Mouse (Mus musculus) liver, adult (tissue): ENCODE results near the gene Mier2.

ENCODE experiments used
- GATA4 ChIP-seq: IDR thresholded peaks from 2 replicates; pipeline ENCODE4 v1.6.1; 2014; ENCODE audit warnings: mild to moderate bottlenecking, low read length; ENCODE audit not compliant: insufficient replicate concordance

The Mier2 gene

GRCm38 (mm10) chr10:79580811-79581210 lies 25.8 kb upstream of the Mier2 start:
- no peak for TF ChIP-seq GATA4

DNA sequence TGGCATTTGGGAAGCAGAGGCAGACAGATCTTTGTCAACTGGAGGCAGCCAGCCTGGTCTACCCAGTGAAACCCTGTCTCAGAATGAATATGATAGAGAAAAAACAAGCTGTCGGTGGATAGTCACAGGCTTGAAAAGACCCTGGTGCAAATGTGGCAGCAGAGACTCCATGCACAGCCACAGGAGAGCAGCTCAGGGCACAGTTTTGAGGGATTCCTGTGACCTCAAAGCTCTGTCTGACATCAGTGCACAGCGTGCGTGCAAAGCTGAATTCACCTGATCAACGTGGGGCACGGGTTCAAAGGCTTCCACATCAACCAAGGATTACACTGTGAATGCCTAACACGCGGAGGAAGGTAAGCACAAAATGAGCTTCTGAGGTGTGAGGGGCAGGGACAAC lies 25.4 kb upstream of the Mier2 start:
- no peak for TF ChIP-seq GATA4

GRCm38 (mm10) chr10:79579781-79580180 lies 24.8 kb upstream of the Mier2 start:
- no peak for TF ChIP-seq GATA4

GRCm38 (mm10) chr10:79578891-79579290 lies 23.9 kb upstream of the Mier2 start:
- no peak for TF ChIP-seq GATA4

GRCm38 (mm10) chr10:79578276-79578675 lies 23.3 kb upstream of the Mier2 start:
- no peak for TF ChIP-seq GATA4

- TF ChIP-seq GATA4, result no peak
These were observed 22.4 kb upstream of the Mier2 start for GRCm38 (mm10) chr10:79577376-79577775.

GRCm38 (mm10) chr10:79575754-79576153 lies 20.8 kb upstream of the Mier2 start:
- no peak for TF ChIP-seq GATA4

- no peak for TF ChIP-seq GATA4
These were observed 19.8 kb upstream of the Mier2 start for GRCm38 (mm10) chr10:79574796-79575195.

DNA sequence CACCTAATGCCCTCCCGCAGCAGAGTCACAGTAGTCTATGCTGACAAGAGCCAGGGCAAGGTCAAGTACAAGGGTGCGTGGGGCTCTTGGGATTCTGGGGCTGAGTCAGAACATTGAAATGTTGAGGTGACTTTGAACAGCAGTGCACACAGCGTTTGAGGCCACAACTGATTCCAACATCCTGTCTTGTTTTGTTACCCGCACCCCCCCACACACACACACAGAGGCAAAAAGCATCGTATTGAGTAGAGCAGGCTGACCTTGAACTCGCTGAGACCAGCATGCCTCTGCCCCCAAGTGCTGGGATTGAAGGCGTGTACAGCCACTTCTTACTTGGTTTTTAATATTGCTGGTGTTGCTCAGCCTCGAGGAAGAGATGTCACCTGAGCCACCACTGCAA lies 19.4 kb upstream of the Mier2 start:
- no peak for TF ChIP-seq GATA4

- TF ChIP-seq GATA4, result no peak
These were observed 18.6 kb upstream of the Mier2 start for GRCm38 (mm10) chr10:79573611-79574010.

DNA sequence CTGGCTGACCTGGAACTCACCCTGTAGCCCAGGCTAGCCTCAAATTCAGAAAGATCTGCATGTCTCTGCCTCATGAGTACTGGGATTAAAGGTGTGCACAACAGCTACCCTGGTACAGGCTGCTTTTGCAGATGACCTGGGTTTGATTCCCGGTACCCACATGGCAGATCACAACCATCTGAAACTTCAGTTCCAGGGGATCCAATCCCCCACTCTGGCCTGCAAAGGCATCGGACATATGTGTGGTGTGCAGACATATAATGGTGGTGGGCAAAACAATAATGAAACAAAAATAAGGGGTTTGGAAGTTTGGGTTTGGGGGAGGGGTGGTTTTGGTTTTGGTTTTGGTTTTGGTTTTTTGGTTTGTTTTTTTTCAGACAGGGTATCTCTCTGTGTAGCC lies 16.3 kb upstream of the Mier2 start:
- TF ChIP-seq GATA4, result no peak

DNA sequence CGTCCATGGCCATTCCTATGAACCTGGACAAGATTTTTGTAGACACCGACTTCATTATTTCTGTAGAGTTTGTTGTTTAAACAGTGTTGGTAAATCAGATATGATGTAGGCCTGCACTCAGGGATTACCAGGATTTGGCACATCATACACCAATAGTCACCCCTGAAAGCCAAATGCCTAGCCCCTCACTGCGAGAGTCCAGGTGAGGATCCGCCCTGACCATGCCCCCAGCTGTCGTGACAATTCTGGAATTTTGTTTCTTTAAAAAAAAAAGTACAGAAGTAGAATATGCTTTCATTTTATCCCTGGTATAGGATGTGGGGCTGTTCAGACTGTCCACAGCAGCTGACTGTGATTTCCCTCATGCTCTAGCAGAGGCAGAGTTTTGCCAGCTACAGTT lies 14.9 kb upstream of the Mier2 start:
- no peak for TF ChIP-seq GATA4

- no peak for TF ChIP-seq GATA4
These were observed 4.7 kb upstream of the Mier2 start for GRCm38 (mm10) chr10:79559716-79560115.

DNA sequence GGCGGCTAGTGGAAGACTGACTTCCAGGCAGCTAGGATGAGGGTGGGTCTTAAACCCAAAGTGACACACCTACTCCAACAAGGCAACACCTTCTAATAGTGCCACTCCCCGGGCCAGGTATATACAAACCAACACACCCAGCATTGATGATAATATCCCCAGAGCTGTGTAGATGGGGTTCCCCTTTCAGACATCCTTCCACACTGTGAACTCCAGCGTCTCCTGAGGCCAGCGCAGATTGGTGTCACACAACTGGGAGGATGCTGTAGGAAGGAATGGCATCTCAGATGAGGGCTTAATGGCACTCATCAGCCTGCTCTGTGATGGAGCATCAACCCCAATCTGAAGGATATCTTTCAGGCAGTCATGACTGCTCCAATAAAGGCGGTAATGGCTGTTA lies 2.5 kb upstream of the Mier2 start:
- TF ChIP-seq GATA4, result no peak

DNA sequence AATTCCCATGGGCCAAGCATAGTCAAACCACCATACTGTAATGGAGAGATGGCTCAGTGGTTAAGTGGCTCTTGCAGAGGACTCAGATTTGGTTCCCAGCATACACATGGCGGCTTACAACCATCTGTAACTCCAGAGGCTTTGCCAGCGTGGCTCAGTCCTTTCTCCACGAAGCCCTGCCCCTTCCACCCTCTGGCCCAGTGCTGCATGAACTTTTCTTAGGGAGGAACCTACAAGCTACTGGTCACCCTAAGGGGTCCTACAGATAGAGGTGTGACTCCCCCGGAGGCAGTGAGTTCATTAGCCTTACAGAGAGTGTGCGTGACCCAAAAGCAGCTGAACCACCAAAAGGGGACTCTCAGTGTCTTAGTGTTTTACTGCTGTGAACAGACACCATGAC lies 2.0 kb upstream of the Mier2 start:
- no peak for TF ChIP-seq GATA4

GRCm38 (mm10) chr10:79555238-79555724 lies 282 bp upstream of the Mier2 start:
- TF ChIP-seq GATA4, result no peak

DNA sequence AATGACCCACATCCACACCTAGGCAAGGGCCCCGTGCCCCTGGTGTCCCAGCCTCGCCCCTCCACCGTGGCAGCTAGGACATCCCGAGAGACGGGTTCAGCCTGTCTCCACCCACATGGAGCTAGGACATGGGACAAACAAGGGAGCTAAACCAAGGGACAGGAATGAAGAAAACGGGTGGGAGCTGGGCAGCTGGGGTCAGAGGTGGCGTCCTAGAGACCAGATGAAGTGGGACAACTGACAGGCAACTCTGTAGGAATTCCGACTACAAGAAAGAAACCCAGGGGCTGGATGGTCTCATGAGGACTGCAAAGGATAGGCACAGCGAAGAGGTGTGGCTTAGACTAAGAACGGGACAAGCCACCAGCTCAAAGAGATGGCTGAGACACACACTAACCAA lies 1.3 kb downstream of the Mier2 start:
- TF ChIP-seq GATA4, result no peak

- no peak for TF ChIP-seq GATA4
These were observed 1.8 kb downstream of the Mier2 start for GRCm38 (mm10) chr10:79553176-79553575.
